8 mouse cellular contexts compared by ENCODE assay signal in the genomic region with DNA sequence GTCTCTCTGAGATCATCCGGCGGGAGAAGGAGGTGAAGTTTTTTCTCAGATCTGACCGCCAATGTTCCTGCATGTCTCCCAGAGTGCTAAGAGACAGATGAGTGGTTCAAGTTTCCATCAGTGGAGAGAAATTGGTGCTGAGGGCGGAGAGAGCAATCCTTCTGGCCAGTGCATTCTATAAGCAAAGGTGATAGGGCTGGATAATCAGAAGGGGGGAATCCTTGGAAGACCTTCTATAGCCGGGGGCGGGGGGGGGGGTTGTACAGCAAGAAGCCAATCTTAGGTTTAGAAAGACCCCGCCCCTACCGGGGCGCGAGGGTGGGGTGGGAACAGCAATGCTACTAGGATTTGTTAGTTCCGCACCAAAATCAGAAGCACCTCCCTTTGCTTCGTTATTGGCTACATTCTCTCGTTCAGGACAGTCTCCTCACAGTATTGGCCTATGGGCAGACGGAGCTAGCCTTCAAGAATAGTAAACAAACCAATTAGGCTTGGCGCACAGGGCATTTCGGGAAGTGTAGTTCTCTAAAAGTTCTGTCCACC. TPM values are rescaled to one million over a fixed set of nuclear protein-coding genes. Genes with fewer than 3 reads are reported as not detected.
DNase-seq lines count a peak whose midpoint lies in the region; ATAC-seq and TF ChIP-seq lines count a peak whose summit lies in the region.

No protein-coding gene starts in this region.

- TF ChIP-seq EP300 in heart, adult 2 months (IDR thresholded peaks at IDR 0.05; ENCODE audit: insufficient read depth, low read depth, low read length): no peak

- H3K27me3 ChIP-seq in embryonic facial prominence, embryonic 14.5 days (replicated peaks; ENCODE audit: control insufficient read depth, insufficient read depth, low read length): no peaks in the 10 kb centered on the region
- H3K27me3 ChIP-seq in heart, adult 2 months (ENCODE audit: control insufficient read depth, insufficient read depth, low read length): no peaks in the 10 kb centered on the region
- H3K27me3 ChIP-seq in limb, embryonic 13.5 days: no peaks in the 10 kb centered on the region
- H3K27me3 ChIP-seq in midbrain, embryonic 16.5 days (ENCODE audit: control insufficient read depth, insufficient read depth, low read depth, low read length): no peaks in the 10 kb centered on the region

- H3K79me2 ChIP-seq in heart, adult 2 months (replicated peaks; ENCODE audit: control insufficient read depth, insufficient read depth, low read length): peaks cover 3% of the 10 kb centered on the region; the same call in 1 of the 2 replicates

- peak; percentile 81 for DNase-seq in 3134 (ENCODE audit: extremely low read depth, insufficient read length, low spot score)
- peak; percentile 85 to 88 for DNase-seq in adrenal gland, postnatal 36 days
- peak; percentile 98 for DNase-seq in embryonic facial prominence, embryonic 14.5 days (ENCODE audit: low spot score)
- DNase-seq in heart, adult 2 months: peak; percentile 74 to 89
- DNase-seq in kidney, adult 8-10 months: peak; percentile 90 to 95
- peak; percentile 45 to 75 for DNase-seq in spleen, postnatal 10 days (ENCODE audit: low spot score in 2 of 2)

- peak overlapping the region; percentile 93 for H3K9ac ChIP-seq in embryonic facial prominence, embryonic 14.5 days (ENCODE audit: low read depth, low read length)
- H3K9ac ChIP-seq in heart, adult 2 months (ENCODE audit: low read depth, low read length): peak overlapping the region; percentile 46
- H3K9ac ChIP-seq in limb, embryonic 13.5 days: peak overlapping the region; percentile 96
- peak overlapping the region; percentile 98 for H3K9ac ChIP-seq in midbrain, embryonic 16.5 days (ENCODE audit: low read depth, low read length)

- TF ChIP-seq CTCF in heart, adult 2 months (IDR thresholded peaks at IDR 0.05): no peak

- peak overlapping the region; percentile 94; the same call in 1 of the 2 replicates for H3K27ac ChIP-seq in embryonic facial prominence, embryonic 14.5 days (replicated peaks; ENCODE audit: low read depth, low read length)
- H3K27ac ChIP-seq in heart, adult 2 months: peak overlapping the region; percentile 92
- peak overlapping the region; percentile 93; the same call in 1 of the 2 replicates for H3K27ac ChIP-seq in limb, embryonic 13.5 days
- H3K27ac ChIP-seq in midbrain, embryonic 16.5 days (ENCODE audit: low read length): peak overlapping the region; percentile 99

- no peak for TF ChIP-seq POLR2A in heart, adult 2 months (IDR thresholded peaks at IDR 0.05; ENCODE audit: insufficient read depth, low read depth, low read length)

- H3K4me3 ChIP-seq in embryonic facial prominence, embryonic 14.5 days (ENCODE audit: low read depth, low read length): peak overlapping the region; percentile 90
- peak overlapping the region; percentile 73 for H3K4me3 ChIP-seq in heart, adult 2 months
- H3K4me3 ChIP-seq in limb, embryonic 13.5 days: peak overlapping the region; percentile 76
- peak overlapping the region; percentile 75 for H3K4me3 ChIP-seq in midbrain, embryonic 16.5 days (ENCODE audit: low read depth, low read length)

- H3K4me2 ChIP-seq in embryonic facial prominence, embryonic 14.5 days (ENCODE audit: low read depth, low read length): peak overlapping the region; percentile 94
- peak overlapping the region; percentile 96 for H3K4me2 ChIP-seq in limb, embryonic 13.5 days (replicated peaks)
- H3K4me2 ChIP-seq in midbrain, embryonic 16.5 days (ENCODE audit: low read length): peak overlapping the region; percentile 92

- no peaks in the 10 kb centered on the region for H3K9me3 ChIP-seq in embryonic facial prominence, embryonic 14.5 days (ENCODE audit: control insufficient read depth, low read length)
- no peaks in the 10 kb centered on the region for H3K9me3 ChIP-seq in limb, embryonic 13.5 days
- no peaks in the 10 kb centered on the region for H3K9me3 ChIP-seq in midbrain, embryonic 16.5 days (replicated peaks; ENCODE audit: control insufficient read depth, low read length, poor library complexity, severe bottlenecking)

- H3K4me1 ChIP-seq in embryonic facial prominence, embryonic 14.5 days (ENCODE audit: control insufficient read depth, insufficient read depth, low read length): peaks cover 10% of the 10 kb centered on the region
- peaks cover 3% of the 10 kb centered on the region for H3K4me1 ChIP-seq in heart, adult 2 months (ENCODE audit: control insufficient read depth, insufficient read depth, low read length)
- H3K4me1 ChIP-seq in limb, embryonic 13.5 days: peaks cover 15% of the 10 kb centered on the region
- peaks cover 17% of the 10 kb centered on the region for H3K4me1 ChIP-seq in midbrain, embryonic 16.5 days (ENCODE audit: control insufficient read depth, insufficient read depth, low read length)

- WGBS in embryonic facial prominence, embryonic 14.5 days: 2% methylated on average over 15 of the region's 16 CpGs
- WGBS in heart, adult 2 months: 1% methylated on average over 16 of the region's 16 CpGs
- WGBS in limb, embryonic 13.5 days: under 1% methylated on average over 16 of the region's 16 CpGs
- 1% methylated on average over 16 of the region's 16 CpGs for WGBS in midbrain, embryonic 16.5 days

- ATAC-seq in embryonic facial prominence, embryonic 14.5 days (ENCODE audit: low read depth): peak; percentile 95
- ATAC-seq in limb, embryonic 13.5 days (ENCODE audit: low FRiP score, low read depth): peak; percentile 94
- ATAC-seq in midbrain, embryonic 16.5 days: peak; percentile 93

- intact Hi-C loops in heart, adult 2 months (cut with DNase I): no loop called here

- no peaks in the 10 kb centered on the region for H3K36me3 ChIP-seq in embryonic facial prominence, embryonic 14.5 days (ENCODE audit: control insufficient read depth, insufficient read depth, low read length)
- H3K36me3 ChIP-seq in heart, adult 2 months (ENCODE audit: control insufficient read depth, insufficient read depth, low read length): peaks cover 8% of the 10 kb centered on the region
- no peaks in the 10 kb centered on the region for H3K36me3 ChIP-seq in limb, embryonic 13.5 days
- H3K36me3 ChIP-seq in midbrain, embryonic 16.5 days (ENCODE audit: control insufficient read depth, insufficient read depth, low read length): no peaks in the 10 kb centered on the region

RNA-seq across cellular contexts. Expression of a gene that starts 0.9 kb away (rescaled TPM):
- 10 to 100 TPM; 23.5 to 28.4 TPM for total RNA-seq in adrenal gland, postnatal 36 days (2021)
- 7.4 and 7.7 TPM in 2 replicates for polyA plus RNA-seq in embryonic facial prominence, embryonic 14.5 days (2014; fragmentation: Nextera tagmentation; extraction: Ambion mirVana)
- total RNA-seq in heart, adult 2 months (2021): 10 to 100 TPM; 11.9 to 13.7 TPM
- polyA plus RNA-seq in heart, adult 2 months (2012; rRNA removed): 8.4 and 10.5 TPM in 2 replicates
- polyA plus RNA-seq in limb, embryonic 13.5 days (2015; fragmentation: Nextera tagmentation; extraction: Ambion mirVana): 5.0 and 5.6 TPM in 2 replicates
- 8.8 and 9.8 TPM in 2 replicates for polyA plus RNA-seq in midbrain, embryonic 16.5 days (2015; fragmentation: Nextera tagmentation; extraction: Ambion mirVana)

Comparison
In these comparisons a context has a peak if more than half of its experiments do, and no peak if none do; other contexts are left out.
1. Peak in every context shown above with its lines: DNase-seq, ATAC-seq, H3K4me3 ChIP-seq and H3K27ac ChIP-seq.
2. H3K9ac ChIP-seq: peak in every context shown above with its lines; median percentile 98 in midbrain, embryonic 16.5 days; 96 in limb, embryonic 13.5 days; 93 in embryonic facial prominence, embryonic 14.5 days; 46 in heart, adult 2 months.